Mouse (Mus musculus) right cerebral cortex, adult 2 months (tissue): ENCODE results near the gene Opcml.

ENCODE experiments used
- DNase-seq, 2 experiments: peaks; one replicate each; pipeline ENCODE4 v3.0.0; 2021 to 2022; ENCODE audit warnings: low spot score in 2 of 2

Opcml gene

DNA sequence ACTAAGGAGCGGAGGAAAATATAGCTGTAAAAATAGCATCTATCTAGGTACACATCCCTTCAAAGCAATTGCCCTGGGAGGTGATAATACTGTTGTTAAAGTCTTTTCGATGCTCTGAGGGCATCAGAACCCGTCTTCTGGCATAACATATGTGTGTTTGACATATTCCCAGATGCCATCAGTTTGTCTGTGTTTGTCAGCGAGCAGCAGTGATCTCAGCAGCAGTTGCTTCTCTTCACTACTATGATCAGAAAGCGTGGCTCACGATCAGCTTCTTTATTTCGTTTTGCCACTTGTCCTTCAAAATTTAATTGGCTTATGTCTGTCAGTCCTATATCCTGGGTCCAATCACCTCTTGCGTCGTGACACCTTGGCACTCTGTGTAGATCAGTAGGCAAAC is 447.9 kb downstream of the Opcml start:
- DNase-seq, result no peak

DNA sequence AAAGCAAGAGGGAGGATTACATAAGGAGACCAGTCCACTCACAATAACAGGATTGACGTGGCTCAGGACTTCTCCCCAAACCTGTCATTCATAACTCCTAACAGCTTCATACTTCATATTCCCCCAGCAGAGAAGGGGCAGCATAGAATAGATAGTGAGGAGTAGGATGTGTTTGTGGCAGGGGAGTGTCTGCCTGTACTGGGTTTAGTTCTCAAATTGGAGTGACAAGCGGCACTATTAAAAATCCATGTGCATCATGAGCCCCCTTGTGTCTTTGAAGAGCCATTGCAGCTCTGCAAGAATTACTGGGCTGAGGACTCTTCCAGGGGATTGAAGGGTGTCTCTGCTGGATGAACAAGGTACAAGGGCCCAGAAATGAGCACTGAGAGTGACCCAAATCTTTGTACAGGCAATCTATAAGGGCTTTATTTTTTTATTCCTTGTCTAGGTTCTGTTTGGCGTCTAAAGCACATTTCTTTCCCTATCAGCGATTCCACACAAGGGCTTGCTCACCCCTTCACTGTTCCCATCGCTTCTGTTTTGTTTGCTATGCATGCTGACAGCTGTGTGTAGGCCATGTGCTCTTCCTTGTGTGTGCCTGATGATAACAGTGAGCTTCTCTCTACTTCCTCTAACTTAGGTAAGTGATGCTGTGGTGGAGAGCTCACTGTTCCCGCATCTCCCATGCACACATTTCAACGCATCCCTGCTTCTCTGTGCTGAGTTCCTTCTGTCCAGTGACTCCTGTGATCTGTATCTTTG is 457.3 kb downstream of the Opcml start:
- peak; percentile 46 to 57 for DNase-seq

DNA sequence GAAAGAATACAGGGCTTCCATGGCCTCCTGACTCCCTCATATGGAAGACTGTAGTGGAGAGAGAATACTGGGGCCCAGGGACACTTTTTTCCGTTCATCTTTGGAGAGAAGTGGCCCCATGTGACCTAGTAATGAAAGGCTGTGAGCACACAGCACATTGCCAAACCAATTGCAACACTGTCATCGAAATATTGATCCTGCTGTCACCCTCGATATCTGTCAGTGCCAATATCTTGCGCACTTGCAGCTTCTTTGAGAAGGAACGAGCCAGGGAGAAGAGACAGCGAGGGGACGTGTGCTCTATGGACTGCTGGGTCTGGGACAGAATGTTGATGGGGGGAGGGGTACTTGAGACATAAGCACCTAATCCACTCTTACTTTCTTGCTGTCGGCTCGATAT is 460.8 kb downstream of the Opcml start:
- no peak for DNase-seq

DNA sequence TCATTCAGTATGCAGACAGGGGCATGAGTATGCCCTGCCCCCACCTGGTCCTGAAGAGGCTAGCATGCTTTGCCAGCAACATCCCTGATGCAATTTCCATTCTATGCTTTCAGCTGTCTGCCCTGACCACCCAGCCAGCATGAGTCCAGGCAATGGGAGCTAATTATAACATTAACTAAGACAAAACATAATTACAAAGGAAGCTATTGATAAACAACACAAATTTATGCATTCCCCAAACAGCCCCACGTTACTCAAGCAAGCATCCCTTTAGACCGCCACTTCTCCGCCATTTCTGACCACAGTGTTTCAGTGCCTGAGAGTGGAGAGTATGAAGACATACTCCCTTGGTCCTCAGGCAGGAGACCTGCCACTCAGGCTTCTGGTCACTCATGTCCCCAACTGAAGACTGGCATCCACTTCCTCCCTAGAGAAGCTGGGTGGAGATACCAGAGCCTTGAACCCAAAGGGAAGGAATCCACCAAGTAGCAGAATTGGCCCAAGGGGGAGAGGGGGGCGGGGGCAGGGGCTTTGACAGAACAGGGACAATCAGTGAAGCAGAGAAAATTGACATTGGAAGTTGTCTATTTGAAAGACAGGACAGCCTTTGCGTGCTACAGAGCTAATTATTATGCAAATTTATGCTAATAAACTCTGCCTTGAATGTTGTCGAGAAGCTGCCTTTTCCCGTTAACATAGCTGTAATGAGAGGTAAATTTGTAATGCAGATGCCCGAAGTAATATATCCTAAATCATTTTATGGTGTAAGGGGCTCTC is 464.7 kb downstream of the Opcml start:
- DNase-seq, result no peak

DNA sequence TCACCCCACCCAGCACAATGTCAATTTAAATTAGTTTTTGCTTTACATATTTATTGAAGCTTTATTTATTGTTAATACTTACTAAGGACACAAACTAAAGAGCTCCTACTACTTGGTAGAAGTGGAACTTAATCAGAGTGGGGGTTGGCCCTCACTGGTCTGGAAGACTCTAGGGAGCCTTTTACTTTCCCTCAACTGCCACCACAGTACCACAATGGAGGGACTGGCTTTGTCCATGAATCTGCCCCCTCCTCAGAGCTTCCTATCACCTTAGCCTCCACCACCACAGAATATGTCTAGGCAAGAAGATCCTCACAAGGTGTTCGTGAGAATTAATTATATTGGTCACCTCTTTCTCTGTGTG is 465.3 kb downstream of the Opcml start:
- no peak for DNase-seq

DNA sequence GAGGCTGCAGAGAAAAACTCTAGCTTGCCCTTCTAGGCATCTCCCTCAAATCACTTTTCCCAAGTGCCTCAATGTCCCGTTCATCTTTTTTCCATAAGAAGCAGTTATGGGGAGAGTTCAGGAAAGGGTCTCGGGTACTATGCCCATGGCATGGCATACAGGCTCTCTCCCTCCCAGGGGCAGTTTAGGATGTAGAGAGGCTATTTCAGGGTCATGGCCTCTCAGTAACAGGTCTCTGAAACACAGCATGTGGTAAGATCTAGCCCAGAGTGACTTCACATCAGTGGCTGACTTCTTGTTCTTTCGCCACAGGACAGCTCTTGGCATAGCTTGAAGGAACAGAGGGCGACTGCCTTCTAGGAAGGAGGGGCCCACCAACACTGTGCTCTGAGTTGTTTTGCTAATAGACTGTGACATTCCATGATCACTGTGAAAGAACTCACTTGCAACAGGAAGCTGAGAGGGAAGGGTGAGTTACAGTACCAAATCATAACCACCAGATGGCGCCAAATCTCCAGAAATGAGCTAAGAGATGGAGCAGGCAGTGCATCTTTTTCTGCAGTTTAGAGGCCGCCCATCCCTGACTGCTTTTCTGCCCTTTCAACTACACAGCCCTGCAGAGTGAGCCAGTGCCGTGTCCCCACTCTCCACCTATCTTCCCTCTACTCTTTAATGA is 470.6 kb downstream of the Opcml start:
- peak; percentile 80 to 90 for DNase-seq

DNA sequence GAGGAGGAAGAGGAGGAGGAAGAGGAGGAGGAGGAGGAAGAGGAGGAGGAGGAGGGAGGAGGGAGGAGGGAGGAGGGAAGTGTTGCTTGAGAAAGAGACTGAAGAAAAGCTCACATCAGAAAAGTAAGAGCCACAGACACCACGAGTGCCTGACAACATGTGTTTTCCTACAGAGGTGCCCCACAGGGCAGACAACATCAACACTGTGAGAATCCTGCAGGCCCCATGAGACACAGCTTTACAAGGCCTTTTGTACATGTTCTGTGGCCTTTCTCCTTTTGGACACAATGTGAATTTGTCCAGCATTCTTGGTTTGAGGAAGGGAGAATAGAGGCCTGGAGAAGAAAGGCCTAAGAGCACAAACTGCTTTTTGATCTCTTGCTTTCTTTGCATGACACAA is 471.4 kb downstream of the Opcml start:
- DNase-seq, result no peak

DNA sequence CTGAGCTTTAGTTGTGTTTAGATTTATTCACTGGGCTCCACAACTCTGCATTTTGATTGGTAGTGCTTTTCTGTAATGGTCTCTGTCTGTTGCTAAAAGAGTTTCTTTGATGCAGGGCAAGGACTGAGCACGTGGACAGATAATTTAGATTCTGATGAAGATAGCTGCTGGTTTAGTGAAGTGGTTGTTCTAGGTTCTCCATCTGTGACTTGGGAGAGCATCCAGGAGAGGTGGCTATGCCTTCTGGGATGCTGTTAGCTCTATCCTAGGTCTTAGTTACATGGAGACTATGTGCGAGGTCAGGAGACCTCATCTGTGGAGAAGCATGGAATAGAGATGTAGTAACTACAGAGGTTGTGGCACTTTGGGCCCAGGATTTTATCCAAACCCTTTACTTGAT is 472.3 kb downstream of the Opcml start:
- no peak for DNase-seq

DNA sequence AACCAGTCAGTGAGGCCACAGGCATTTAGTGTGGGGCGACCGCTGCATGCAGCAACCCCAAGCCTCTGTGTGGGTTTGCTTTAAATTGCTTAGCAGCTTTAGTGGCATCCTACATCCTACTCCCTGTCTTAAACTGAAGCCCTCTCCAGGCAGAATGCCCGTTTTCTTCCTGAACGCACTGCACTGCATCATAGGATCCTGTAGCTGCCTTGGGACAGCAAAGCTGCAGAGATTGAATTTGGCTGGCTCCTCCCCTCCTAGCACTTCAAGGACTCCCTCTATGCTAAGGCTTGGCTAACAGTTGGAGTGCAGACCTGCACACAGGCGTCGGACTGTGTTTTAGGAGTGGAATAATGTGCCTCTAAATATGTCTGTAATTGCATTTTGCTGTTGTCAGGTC is 474.2 kb downstream of the Opcml start:
- DNase-seq, result peak in 1 of 2 experiments; percentile 43

DNA sequence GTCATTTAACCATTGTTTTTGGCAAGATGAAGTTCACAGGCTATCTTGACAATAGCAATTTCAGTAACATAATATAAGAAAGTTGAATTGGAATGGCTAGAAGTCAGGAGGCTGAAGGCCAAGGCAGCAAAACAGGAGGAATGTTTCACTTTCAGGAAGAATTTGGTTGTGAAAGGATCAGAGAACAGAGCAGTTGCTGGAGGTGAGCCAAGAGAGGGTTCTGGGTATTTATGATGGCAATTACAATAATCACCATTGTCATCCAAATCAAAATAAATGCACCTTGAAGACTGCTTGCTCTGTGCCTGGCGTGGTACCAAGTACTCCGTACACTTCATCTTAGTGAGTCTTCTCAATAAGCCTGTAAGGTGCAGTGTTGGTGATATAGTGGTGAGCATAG is 483.2 kb downstream of the Opcml start:
- DNase-seq, result no peak

DNA sequence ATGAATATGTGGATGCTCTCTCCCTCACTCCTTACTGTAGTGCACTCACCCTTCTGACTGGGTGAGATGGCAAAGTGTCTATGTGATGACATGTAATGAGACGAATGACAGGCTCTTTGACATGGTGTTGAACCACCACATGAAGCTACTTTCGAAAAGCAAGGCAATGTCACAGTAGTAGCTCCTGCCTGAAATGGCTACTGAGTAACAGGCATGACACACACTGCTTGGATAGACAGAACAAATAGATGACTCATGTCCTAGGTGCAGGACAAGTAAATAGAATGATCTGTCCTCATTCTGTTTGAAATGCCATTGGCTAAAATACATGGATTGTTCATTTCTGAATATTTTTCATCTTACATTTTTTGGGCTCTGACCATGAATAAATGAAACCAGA is 488.0 kb downstream of the Opcml start:
- DNase-seq, result no peak

DNA sequence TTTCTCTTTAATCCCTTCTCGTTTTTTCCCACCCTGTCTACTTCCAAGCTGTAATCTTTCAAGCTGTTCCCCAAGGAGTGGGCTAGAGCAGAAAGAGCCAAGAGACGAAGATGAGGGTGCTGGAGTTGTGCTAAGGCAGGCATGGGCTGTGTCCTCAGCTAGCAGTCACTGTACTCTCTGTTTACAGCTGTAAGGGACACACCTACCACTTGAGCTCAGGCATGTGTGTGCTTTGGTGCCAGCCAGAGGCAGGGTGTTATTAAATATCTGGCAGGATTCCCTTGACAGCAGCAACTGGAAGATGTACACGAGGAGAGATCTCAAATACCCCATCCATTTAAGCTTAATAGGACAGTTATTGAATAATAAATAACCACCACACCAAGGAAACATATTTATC is 490.4 kb downstream of the Opcml start:
- no peak for DNase-seq

DNA sequence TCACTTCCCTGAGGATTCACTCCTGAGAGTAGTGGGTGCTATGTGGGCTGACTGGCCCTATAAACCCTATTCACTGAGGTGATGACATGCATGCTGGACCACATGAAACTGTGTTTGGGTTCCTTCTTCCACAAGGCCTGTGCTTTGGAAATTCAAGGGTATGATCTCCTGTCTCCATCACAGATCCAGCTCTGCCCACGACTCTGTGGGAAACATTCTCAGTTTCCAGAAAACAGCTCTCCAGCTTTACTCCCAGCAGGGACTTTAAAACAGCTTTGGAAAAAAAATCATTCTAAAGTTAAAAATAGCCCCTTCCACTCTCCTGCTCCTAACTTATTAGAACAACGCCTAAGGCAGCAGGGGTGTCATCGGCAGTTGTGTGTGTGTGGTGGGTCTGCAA is 491.0 kb downstream of the Opcml start:
- DNase-seq, result peak in 1 of 2 experiments; percentile 42

DNA sequence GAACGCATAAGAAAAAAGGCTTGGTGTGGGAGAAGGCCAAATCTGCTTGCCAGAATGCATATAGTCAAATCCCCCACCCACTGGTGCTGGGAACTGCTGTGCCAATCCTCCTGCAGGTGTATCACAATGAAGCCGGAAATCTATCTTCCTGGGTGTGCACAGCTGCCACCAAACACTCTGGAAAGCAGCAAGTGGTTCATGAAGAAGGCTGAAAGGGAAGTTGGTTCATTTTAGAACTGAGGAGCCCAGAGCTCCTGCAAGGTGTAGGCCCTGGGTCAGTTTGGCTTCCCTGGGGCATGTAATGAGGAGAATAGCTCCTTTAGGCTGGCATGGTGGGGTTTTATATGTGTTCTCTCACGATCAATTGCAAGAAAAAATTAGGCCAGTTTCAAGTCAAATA is 494.4 kb downstream of the Opcml start:
- no peak for DNase-seq

DNA sequence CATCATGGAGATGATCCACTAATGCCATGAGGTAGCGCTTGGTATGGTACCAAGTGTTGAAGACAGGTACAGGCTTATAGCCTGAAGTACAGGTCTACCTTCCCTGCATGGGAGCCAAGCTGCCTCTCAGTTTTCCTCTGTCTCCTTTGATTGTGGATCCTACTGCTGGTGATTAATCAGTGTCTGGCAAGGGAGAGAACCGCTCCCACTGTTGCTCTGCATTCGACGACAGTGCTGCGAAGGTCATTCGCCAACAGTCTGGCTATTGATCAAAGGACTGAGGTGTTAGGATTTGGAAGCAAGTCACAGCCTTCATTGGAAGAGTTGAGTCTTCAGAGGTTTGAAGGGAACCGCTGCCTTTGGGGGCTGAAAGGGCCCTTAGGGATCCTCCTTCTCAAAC is 495.8 kb downstream of the Opcml start:
- no peak for DNase-seq

DNA sequence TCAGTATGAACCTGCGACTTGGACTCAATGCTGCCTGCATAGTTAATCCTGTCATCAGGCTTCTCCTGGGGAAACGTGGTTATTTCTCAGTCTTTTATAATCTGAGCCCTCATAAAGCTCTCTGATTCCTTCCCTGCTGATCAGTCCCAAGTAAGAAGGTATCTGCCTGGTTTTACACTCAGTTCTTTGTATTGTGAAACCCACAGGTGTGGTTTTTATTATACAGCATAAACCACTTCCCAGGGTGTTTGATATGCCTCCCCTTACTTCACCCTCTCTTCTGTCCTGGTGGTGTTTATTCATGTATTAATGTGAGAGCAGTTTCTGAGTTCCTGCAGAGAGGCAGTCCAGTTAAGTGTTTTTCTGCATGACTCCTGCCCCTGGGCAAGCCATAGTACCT is 496.9 kb downstream of the Opcml start:
- no peak for DNase-seq

DNA sequence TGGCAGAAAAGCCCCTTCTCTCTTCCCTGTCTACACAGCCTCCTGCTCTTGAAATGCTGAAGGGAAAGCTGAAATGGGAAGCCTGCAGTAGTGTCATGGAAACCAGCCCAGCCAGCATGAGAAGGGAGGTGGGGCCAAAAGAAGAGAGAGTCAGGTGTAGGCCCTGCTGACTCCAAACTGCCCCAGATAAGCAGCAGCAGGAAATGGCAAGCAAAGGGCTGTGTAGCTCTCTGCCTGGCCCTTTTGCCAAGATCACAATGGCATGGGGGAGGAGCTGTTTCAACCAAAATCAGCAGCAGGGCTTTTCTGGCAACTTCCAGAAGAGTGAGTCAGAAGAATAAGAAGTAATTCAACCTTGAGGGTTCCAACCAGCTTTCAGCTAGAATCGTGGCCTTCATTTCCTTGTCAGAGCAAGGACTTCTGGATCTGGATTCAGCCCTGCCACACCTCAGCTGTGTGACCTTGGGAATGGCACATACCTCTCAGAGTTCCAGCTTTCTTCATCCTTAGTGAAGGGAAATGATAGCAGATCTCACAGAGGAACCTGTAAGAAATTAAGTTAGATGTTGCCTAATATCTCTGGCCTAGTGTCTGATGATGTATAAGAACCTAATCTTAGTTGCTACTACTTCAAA is 499.2 kb downstream of the Opcml start:
- DNase-seq, result no peak

DNA sequence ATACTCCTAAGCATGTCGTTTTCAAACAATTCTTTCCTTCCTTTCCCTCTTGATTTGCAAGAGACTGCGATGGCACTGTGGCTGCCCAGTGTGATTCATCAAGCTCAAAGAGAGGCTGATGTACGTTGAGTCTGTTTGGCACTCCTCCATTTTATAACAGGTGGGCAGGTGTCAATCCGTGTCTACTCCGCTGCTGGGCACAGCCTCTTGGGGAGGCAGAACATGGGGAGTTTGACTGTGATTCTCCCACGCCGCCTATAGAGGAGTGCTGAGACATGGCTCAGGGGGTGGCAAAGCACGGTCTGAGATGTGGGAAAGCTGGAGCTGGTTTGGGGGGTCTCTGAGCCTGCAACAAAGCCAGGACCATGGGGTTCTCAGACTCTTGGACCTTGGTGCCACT is 513.1 kb downstream of the Opcml start:
- DNase-seq, result peak in 1 of 2 experiments; percentile 41

DNA sequence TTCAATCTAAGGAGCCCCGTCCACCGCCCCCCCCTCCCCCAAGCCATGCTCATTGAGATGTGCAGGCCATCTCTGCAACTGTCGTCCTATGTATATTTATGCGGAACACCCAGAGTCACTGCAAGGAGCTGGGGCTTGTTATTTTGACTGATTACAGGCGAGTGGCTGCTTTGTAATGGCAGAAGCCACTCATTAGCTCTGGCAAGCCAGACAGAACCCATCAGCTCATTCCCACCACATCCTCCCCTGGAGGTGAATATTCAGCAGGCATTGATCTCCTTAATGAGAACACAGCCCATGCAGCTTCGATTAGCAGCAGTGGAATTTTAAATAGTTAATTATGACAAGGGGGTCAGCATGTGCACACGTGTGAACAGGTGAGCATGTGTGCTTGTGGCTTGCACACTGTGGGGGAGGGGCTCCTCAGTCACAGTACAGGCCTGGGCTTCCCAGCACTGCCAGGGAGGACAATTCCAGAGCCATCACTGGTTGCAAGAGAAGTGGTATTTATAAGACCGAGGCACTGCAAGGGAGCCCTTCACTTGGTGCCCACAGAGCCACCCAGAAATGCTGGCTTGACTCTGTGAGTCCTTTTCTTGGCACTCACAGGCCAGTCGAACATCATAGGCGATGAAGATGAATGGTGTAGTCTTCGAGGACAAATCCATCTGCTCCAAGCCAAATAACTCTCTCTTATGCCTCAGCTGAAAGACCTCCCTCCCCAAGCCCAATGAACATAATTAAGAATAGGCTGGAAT is 516.0 kb downstream of the Opcml start:
- DNase-seq, result no peak

DNA sequence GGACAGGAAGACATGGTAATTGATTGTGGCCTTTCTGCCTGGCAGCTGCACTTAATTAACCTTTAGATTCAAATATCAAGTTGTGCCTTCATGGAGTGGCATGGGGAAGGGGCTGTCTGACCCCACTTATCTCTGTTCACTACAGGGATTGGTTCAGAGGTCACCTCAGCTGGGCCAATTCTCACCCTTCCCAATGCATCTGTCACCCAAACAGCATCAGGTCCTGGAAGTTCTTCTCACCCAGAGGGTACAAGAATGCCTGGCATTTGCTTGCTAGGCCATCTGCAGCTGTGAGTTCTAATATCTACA is 516.5 kb downstream of the Opcml start:
- DNase-seq, result no peak

DNA sequence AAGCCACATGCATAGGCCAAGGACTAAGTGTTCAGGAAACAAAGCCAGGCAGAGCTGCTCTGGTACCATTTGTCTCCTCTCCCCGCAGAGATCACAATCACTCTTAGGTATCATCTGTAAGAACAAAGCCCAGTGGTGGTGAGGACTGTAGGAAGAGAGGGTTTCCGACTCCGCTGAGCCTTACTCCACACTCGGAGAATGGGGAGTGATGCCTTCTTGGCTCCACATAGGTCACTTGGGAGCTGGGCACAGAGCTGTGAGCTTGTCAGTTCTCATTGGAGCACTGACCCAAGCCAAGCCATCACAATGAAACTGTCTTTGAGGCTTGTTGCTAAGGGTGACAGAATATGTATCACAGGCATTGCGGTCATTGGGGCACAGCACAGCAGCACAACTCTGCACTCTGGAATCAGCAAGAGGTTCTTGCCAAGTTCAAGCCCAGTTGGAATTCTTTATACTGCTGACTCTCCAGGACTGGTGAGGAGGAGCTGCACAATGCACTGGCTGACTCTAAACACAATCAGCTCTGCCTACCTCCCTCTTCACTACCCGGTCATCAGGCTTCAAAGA is 517.0 kb downstream of the Opcml start:
- no peak for DNase-seq

DNA sequence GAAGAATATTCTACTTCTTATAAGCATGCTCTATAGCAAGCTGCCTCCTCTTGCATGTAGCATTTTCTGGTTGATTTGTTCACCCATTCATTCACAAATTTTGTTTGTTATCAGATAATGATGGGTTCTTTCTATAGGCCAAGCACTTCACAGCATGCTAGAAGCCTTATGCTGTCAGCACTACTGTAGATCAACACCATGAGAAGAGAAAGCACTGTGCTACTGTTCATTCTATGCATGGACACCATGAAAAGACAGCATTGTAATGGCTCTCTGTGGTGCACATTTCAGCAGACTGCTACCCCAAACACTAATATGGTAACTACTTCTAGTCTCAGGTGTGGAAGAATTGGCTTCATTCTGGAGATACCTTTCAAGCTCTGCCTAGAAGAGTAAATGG is 527.3 kb downstream of the Opcml start:
- DNase-seq, result no peak
